Mouse (Mus musculus) cortical plate, adult 2 months (tissue): ENCODE measurements around the gene Btg1.

ENCODE experiments used
- CTCF ChIP-seq: fragments of 200-500 bp; IDR thresholded peaks from 2 replicates; pipeline ENCODE4 v1.5.1; 2011; ENCODE audit warnings: mild to moderate bottlenecking, control low read depth, low read length; ENCODE audit not compliant: insufficient read depth; ENCODE audit errors: extremely low read depth
- POLR2A ChIP-seq: fragments of 200-500 bp; IDR thresholded peaks from 2 replicates; pipeline ENCODE4 v1.6.1; 2011; ENCODE audit warnings: mild to moderate bottlenecking, low read length, control low read depth; ENCODE audit not compliant: insufficient read depth; ENCODE audit errors: extremely low read depth

GRCm38 (mm10) chr10:96623633-96624195 is 6.9 kb downstream of the Btg1 start:
- TF ChIP-seq CTCF (no peak), POLR2A (no peak)
